Mouse (Mus musculus) erythroblast, embryonic 14.5 days (primary cell): ENCODE data around the gene Plekha7.

Experiments used
- GATA1 ChIP-seq: IDR thresholded peaks from 2 replicates; pipeline ENCODE4 v1.6.1; 2012; ENCODE audit warnings: low read length, inconsistent platforms, mixed read lengths
- TAL1 ChIP-seq: IDR thresholded peaks from 3 replicates; pipeline ENCODE4 v1.6.1; 2012; ENCODE audit warnings: low read length, inconsistent platforms, mixed read lengths

GRCm38 (mm10) chr7:116237157-116237981, 70.8 kb downstream of the Plekha7 start:
- TF ChIP-seq GATA1 (no peak), TAL1 (no peak)
